Mouse (Mus musculus) olfactory bulb, adult 2 months (tissue): ENCODE results near the gene Lbx2.

Source experiments
- CTCF ChIP-seq: fragments of 200-500 bp; IDR thresholded peaks from 2 replicates; pipeline ENCODE4 v1.5.1; 2012; ENCODE audit warnings: low read depth, mild to moderate bottlenecking, low read length, moderate library complexity; ENCODE audit not compliant: insufficient read depth
- POLR2A ChIP-seq: fragments of 200-500 bp; IDR thresholded peaks from 2 replicates; pipeline ENCODE4 v1.6.1; 2012; ENCODE audit warnings: mild to moderate bottlenecking, low read depth, low read length, moderate library complexity; ENCODE audit not compliant: insufficient read depth

DNA sequence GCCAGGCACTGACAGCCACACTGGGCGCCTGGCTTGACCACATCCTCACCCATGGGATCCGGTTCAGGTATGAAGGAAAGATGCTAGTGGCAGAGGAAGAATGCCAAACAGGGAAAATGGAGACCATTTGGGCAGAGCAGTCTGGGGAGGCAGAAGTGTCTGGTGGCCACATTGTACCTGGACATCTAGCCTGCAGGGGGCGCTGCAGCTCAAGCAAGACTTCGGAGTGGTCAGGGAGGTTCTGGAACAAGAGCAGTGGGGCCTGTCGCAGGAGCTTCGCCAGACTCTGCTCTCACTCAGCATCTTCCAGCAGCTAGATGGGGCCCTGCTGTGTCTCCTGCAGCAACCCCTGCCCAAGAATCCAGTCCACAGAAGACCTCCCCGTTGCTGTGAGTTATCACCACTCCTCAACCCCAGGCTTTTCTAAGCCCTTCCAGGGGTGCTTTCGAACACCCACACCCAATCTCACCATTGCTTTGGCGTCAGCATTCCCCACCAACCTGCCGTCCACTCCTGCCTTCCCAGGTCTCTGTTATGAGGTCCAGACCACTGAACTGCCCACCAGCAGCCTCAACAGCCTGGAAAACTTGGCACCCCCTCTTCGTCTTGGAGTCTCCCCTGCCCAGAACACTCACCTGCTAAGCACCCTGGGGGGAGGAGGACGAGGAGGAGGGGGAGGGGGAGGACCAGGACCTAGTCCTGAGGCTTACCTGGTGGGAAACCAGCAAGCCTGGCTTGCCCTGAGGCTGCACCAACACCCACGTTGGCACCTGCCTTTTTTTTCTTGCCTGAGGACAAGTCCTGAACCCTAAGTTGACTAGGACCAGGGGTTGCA, 21.6 kb downstream of the Lbx2 start:
- TF ChIP-seq POLR2A: no peak
- TF ChIP-seq CTCF: no peak
